Mouse (Mus musculus) kidney, adult 2 months (tissue): ENCODE data around the gene Rapgef3.

ENCODE experiments used
- CTCF ChIP-seq: fragments of 200-500 bp; conservative IDR thresholded peaks from 2 replicates; pipeline ENCODE4 v1.5.1; 2011; ENCODE audit warnings: low read depth, mild to moderate bottlenecking, control low read depth, low read length, moderate library complexity, mixed read lengths; ENCODE audit not compliant: insufficient read depth, insufficient read length
- POLR2A ChIP-seq: fragments of 200-500 bp; IDR thresholded peaks from one replicate; pipeline ENCODE4 v1.6.1; 2011; ENCODE audit warnings: low read depth, low read length, control low read depth

GRCm38 (mm10) chr15:97705211-97706050 lies 62.3 kb downstream of the Rapgef3 start, which contains the start of gene Rpap3:
- TF ChIP-seq POLR2A (peak; percentile 56), CTCF (no peak)
